Mouse (Mus musculus): ENCODE measurements around the gene Cant1. TPM values are rescaled to one million over a fixed set of nuclear protein-coding genes. Genes with fewer than 3 reads are reported as not detected.
"Not testable (repeated sequence)": the region's sequence is repeated elsewhere in the genome, so short reads cannot be mapped to it uniquely, and the experiment has no call there.

The Cant1 gene
- polyA plus RNA-seq, 1 experiment from 2014 or later, result 19.2 TPM

DNA sequence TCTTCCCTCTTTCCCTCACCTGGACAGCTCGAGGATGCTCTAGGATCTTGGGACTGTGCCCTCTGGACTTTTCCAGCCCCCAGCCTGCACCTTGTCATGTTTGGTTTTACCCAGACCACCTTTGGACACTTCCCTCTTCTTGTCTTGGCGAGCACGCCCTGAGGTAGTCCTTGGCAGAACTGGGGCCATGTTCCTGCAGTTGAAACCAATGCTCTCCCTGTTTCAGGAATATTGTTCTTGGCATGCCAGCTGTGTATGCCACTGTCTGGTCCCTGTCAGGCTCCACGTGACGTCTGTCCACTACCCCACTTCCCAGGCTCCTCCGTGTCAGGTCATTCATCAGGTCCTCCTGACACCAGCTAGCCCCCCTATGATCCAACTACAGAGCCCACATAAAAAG lies 40.2 kb downstream of the Cant1 start:
- H3K27me3 ChIP-seq (ENCODE audit: control insufficient read depth, insufficient read depth, low read length), result no peaks in the 10 kb centered on the region
- H3K9me3 ChIP-seq (ENCODE audit: control insufficient read depth, low read length), result no peaks in the 10 kb centered on the region
- no peak overlapping the region for H3K9ac ChIP-seq (ENCODE audit: low read length)
- H3K4me3 ChIP-seq (ENCODE audit: control insufficient read depth in 1 of 2, insufficient read depth in 1 of 2, low read depth in 1 of 2, low read length in 2 of 2), result no peak overlapping the region
- H3K36me3 ChIP-seq (ENCODE audit: control insufficient read depth, insufficient read depth, low read length), result no peaks in the 10 kb centered on the region
- H3K27ac ChIP-seq (replicated peaks in 1 of 2; ENCODE audit: control insufficient read depth in 1 of 2, insufficient read depth in 1 of 2, low read depth in 2 of 2, low read length in 2 of 2), result no peak overlapping the region
- ATAC-seq (ENCODE audit: insufficient number of reproducible peaks, insufficient read depth, low FRiP score, low read depth), result no peak
- 77% methylated on average over 6 of the region's 6 CpGs for WGBS
- peaks cover 3 to 9% of the 10 kb centered on the region in 2 experiments; a peak in 2 of 4 replicates for H3K4me1 ChIP-seq (ENCODE audit: control insufficient read depth in 2 of 2, insufficient read depth in 2 of 2, low read length in 2 of 2)
- no peak overlapping the region for H3K4me2 ChIP-seq (ENCODE audit: low read length)

DNA sequence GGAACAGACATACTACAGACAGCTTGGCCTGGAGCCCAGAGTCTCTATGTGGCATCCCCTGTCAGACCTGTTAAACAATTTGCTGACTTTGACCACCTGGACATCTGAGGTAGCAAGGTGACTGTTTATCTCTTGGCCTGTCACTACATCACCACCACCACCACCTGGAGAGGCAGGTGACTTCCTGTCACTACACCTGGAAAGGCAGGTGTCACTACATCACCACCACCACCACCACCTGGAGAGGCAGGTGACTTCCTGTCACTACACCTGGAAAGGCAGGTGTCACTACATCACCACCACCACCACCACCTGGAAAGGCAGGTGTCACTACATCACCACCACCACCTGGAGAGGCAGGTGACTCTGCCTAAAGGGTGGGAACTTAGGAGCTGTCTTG lies 42.6 kb downstream of the Cant1 start:
- not testable (repeated sequence) for H3K4me2 ChIP-seq (ENCODE audit: low read length); H3K9ac ChIP-seq (ENCODE audit: low read length); H3K36me3 ChIP-seq (ENCODE audit: control insufficient read depth, insufficient read depth, low read length); H3K27me3 ChIP-seq (ENCODE audit: control insufficient read depth, insufficient read depth, low read length); H3K4me1 ChIP-seq (ENCODE audit: control insufficient read depth in 2 of 2, insufficient read depth in 2 of 2, low read length in 2 of 2); ATAC-seq (ENCODE audit: insufficient number of reproducible peaks, insufficient read depth, low FRiP score, low read depth); H3K9me3 ChIP-seq (ENCODE audit: control insufficient read depth, low read length); H3K4me3 ChIP-seq (ENCODE audit: control insufficient read depth in 1 of 2, insufficient read depth in 1 of 2, low read depth in 1 of 2, low read length in 2 of 2); H3K27ac ChIP-seq (replicated peaks in 1 of 2; ENCODE audit: control insufficient read depth in 1 of 2, insufficient read depth in 1 of 2, low read depth in 2 of 2, low read length in 2 of 2)

DNA sequence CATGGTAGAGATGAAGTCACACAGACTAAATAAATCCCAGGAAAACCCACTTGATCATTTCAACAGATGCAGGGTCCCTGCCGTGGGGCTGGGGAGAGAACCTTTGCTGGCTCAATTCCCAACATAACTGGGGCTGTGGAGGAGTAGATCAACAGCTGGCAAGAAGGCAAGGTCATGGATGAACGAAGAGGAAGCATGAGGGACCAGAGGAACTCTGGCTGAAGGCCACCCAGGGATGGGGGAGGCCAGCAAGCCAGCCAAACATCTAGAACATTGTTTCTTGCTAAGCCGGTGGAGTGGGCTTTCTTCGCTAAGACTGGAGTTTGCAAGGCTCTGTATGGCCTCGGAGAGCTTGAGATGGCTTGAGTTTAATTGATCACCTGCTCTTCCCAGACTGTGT lies 43.0 kb downstream of the Cant1 start:
- no peaks in the 10 kb centered on the region for H3K36me3 ChIP-seq (ENCODE audit: control insufficient read depth, insufficient read depth, low read length)
- no peaks in the 10 kb centered on the region for H3K9me3 ChIP-seq (ENCODE audit: control insufficient read depth, low read length)
- ATAC-seq (ENCODE audit: insufficient number of reproducible peaks, insufficient read depth, low FRiP score, low read depth), result no peak
- no peak overlapping the region for H3K4me2 ChIP-seq (ENCODE audit: low read length)
- H3K4me3 ChIP-seq (ENCODE audit: control insufficient read depth in 1 of 2, insufficient read depth in 1 of 2, low read depth in 1 of 2, low read length in 2 of 2), result no peak overlapping the region
- no peaks in the 10 kb centered on the region for H3K27me3 ChIP-seq (ENCODE audit: control insufficient read depth, insufficient read depth, low read length)
- WGBS, result 63% methylated on average over 5 of the region's 5 CpGs
- peaks cover 3 to 9% of the 10 kb centered on the region in 2 experiments; a peak in 2 of 4 replicates for H3K4me1 ChIP-seq (ENCODE audit: control insufficient read depth in 2 of 2, insufficient read depth in 2 of 2, low read length in 2 of 2)
- H3K27ac ChIP-seq (replicated peaks in 1 of 2; ENCODE audit: control insufficient read depth in 1 of 2, insufficient read depth in 1 of 2, low read depth in 2 of 2, low read length in 2 of 2), result no peak overlapping the region
- H3K9ac ChIP-seq (ENCODE audit: low read length), result no peak overlapping the region

DNA sequence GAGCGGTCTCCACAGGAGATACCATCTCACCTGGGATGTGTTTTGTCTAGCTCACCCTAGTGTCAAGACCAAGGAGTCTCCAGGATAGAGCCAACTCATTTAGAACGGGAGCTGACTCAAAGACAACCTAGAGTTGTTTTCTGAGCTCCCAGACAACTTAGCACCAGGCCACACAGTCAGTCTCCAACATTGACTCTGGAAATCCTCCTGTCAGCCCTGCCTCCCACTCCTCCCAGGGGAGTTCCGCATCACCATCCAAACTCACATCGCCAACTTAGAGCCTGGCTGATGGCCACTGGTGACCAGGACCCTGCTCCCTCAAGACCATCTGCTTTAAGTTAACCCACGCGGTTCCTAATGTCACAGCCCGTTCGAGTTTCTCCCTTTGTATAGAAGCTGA lies 43.4 kb downstream of the Cant1 start:
- Histone ChIP-seq H3K4me1 (ENCODE audit: control insufficient read depth in 2 of 2, insufficient read depth in 2 of 2, low read length in 2 of 2) (peaks cover 3 to 9% of the 10 kb centered on the region in 2 experiments; a peak in 2 of 4 replicates), H3K27ac (replicated peaks in 1 of 2; ENCODE audit: control insufficient read depth in 1 of 2, insufficient read depth in 1 of 2, low read depth in 2 of 2, low read length in 2 of 2) (no peak overlapping the region), H3K4me2 (ENCODE audit: low read length) (no peak overlapping the region), H3K9ac (ENCODE audit: low read length) (no peak overlapping the region), H3K36me3 (ENCODE audit: control insufficient read depth, insufficient read depth, low read length) (no peaks in the 10 kb centered on the region), H3K4me3 (ENCODE audit: control insufficient read depth in 1 of 2, insufficient read depth in 1 of 2, low read depth in 1 of 2, low read length in 2 of 2) (no peak overlapping the region), H3K9me3 (ENCODE audit: control insufficient read depth, low read length) (no peaks in the 10 kb centered on the region), H3K27me3 (ENCODE audit: control insufficient read depth, insufficient read depth, low read length) (no peaks in the 10 kb centered on the region)
- WGBS, result 82% methylated on average over 8 of the region's 8 CpGs
- ATAC-seq (ENCODE audit: insufficient number of reproducible peaks, insufficient read depth, low FRiP score, low read depth), result no peak

DNA sequence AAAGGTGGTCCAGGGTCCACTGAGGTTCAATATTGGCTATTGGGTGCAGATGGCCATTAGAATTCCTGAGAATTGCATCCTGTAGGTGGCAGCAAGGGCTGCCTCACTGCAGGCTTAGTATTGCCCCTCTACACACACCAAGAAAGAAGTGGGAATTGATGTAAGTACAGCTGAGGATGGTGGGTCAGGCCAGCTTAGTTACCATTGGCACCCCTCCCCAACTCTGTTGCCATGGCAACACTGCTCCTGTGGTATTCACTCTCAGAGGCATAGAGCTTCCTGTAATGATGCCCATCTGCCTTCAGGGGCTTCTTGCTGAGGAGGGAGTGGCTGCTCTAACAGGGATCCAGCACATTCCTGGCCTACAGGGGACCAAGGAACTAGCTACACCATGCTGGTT lies 43.9 kb downstream of the Cant1 start:
- Histone ChIP-seq H3K9ac (ENCODE audit: low read length) (no peak overlapping the region), H3K4me1 (ENCODE audit: control insufficient read depth in 2 of 2, insufficient read depth in 2 of 2, low read length in 2 of 2) (peaks cover 3 to 9% of the 10 kb centered on the region in 2 experiments; a peak in 2 of 4 replicates), H3K9me3 (ENCODE audit: control insufficient read depth, low read length) (no peaks in the 10 kb centered on the region), H3K4me3 (ENCODE audit: control insufficient read depth in 1 of 2, insufficient read depth in 1 of 2, low read depth in 1 of 2, low read length in 2 of 2) (no peak overlapping the region), H3K27me3 (ENCODE audit: control insufficient read depth, insufficient read depth, low read length) (no peaks in the 10 kb centered on the region), H3K4me2 (ENCODE audit: low read length) (no peak overlapping the region), H3K27ac (replicated peaks in 1 of 2; ENCODE audit: control insufficient read depth in 1 of 2, insufficient read depth in 1 of 2, low read depth in 2 of 2, low read length in 2 of 2) (no peak overlapping the region), H3K36me3 (ENCODE audit: control insufficient read depth, insufficient read depth, low read length) (no peaks in the 10 kb centered on the region)
- ATAC-seq (ENCODE audit: insufficient number of reproducible peaks, insufficient read depth, low FRiP score, low read depth), result no peak

DNA sequence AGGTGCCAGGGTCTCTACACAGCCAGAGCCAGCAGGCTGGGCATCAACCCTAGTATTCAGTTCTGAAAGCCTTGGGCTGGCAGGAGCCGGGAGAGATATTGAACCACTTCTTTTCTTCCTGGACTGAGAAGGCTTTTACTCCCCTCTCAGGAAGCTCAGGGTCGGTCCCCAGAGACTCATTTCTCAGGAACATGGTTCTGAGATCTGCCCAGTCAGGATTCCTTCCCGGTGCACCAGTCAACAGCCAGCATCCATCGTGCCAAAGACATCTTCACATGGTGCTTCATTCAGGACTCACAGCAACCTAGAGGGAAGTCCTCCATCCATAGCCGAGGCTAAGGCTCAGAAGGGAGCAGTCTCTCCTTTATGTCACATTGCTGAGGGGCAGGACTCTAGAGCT lies 44.4 kb downstream of the Cant1 start:
- peaks cover 3 to 9% of the 10 kb centered on the region in 2 experiments; a peak in 2 of 4 replicates for H3K4me1 ChIP-seq (ENCODE audit: control insufficient read depth in 2 of 2, insufficient read depth in 2 of 2, low read length in 2 of 2)
- no peaks in the 10 kb centered on the region for H3K36me3 ChIP-seq (ENCODE audit: control insufficient read depth, insufficient read depth, low read length)
- no peaks in the 10 kb centered on the region for H3K9me3 ChIP-seq (ENCODE audit: control insufficient read depth, low read length)
- H3K27me3 ChIP-seq (ENCODE audit: control insufficient read depth, insufficient read depth, low read length), result no peaks in the 10 kb centered on the region
- ATAC-seq (ENCODE audit: insufficient number of reproducible peaks, insufficient read depth, low FRiP score, low read depth), result no peak
- H3K4me2 ChIP-seq (ENCODE audit: low read length), result no peak overlapping the region
- WGBS, result 60% methylated on average over 5 of the region's 5 CpGs
- H3K9ac ChIP-seq (ENCODE audit: low read length), result no peak overlapping the region
- no peak overlapping the region for H3K27ac ChIP-seq (replicated peaks in 1 of 2; ENCODE audit: control insufficient read depth in 1 of 2, insufficient read depth in 1 of 2, low read depth in 2 of 2, low read length in 2 of 2)
- no peak overlapping the region for H3K4me3 ChIP-seq (ENCODE audit: control insufficient read depth in 1 of 2, insufficient read depth in 1 of 2, low read depth in 1 of 2, low read length in 2 of 2)

DNA sequence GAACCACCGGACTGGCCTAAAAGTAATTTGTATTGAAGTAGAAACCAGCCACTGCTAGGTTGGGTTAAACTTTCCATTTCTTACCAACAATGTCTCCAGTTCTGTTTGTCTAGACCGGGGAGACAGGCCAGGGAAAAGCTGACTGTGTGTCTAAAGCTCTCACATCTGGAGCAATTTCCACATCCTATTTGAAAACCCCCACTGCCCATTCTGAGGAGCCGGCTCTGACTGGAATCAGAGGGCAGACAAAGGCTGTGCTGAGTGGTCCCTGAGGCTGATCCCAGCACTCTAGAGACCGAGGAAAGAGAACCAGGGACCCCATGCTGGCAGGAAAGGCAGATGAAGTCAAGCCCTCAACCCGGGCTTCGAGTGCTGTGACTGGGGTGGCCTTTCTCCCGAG lies 46.2 kb downstream of the Cant1 start:
- no peaks in the 10 kb centered on the region for H3K27me3 ChIP-seq (ENCODE audit: control insufficient read depth, insufficient read depth, low read length)
- no peaks in the 10 kb centered on the region for H3K9me3 ChIP-seq (ENCODE audit: control insufficient read depth, low read length)
- peaks cover 3 to 4% of the 10 kb centered on the region in 2 experiments; a peak in 2 of 4 replicates for H3K4me1 ChIP-seq (ENCODE audit: control insufficient read depth in 2 of 2, insufficient read depth in 2 of 2, low read length in 2 of 2)
- no peak overlapping the region for H3K27ac ChIP-seq (replicated peaks in 1 of 2; ENCODE audit: control insufficient read depth in 1 of 2, insufficient read depth in 1 of 2, low read depth in 2 of 2, low read length in 2 of 2)
- no peak overlapping the region for H3K4me3 ChIP-seq (ENCODE audit: control insufficient read depth in 1 of 2, insufficient read depth in 1 of 2, low read depth in 1 of 2, low read length in 2 of 2)
- H3K36me3 ChIP-seq (ENCODE audit: control insufficient read depth, insufficient read depth, low read length), result no peaks in the 10 kb centered on the region
- 59% methylated on average over 7 of the region's 7 CpGs for WGBS
- H3K4me2 ChIP-seq (ENCODE audit: low read length), result no peak overlapping the region
- ATAC-seq (ENCODE audit: insufficient number of reproducible peaks, insufficient read depth, low FRiP score, low read depth), result no peak
- no peak overlapping the region for H3K9ac ChIP-seq (ENCODE audit: low read length)

DNA sequence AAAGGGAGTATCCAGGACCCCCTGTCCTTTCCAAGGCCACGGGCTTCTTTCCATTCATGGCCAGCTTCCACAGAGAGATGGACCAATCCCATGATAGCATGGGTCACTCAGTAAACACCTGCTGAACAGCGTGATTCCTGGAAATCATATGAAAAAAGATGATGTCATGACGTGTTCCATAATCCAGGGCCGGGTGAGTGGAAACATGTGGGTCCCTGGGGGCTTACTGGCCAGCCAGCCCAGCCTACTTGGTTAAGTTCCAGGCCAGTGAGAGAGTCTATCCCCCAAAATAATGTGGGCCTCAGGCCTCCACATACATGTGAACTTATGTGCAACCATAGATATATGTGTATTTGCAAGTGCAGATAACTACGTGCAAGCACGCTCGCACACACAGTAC lies 47.0 kb downstream of the Cant1 start:
- 79% methylated on average over 7 of the region's 7 CpGs for WGBS
- Histone ChIP-seq H3K27ac (replicated peaks in 1 of 2; ENCODE audit: control insufficient read depth in 1 of 2, insufficient read depth in 1 of 2, low read depth in 2 of 2, low read length in 2 of 2) (no peak overlapping the region), H3K4me3 (ENCODE audit: control insufficient read depth in 1 of 2, insufficient read depth in 1 of 2, low read depth in 1 of 2, low read length in 2 of 2) (no peak overlapping the region), H3K4me2 (ENCODE audit: low read length) (no peak overlapping the region), H3K9ac (ENCODE audit: low read length) (no peak overlapping the region), H3K36me3 (ENCODE audit: control insufficient read depth, insufficient read depth, low read length) (no peaks in the 10 kb centered on the region), H3K27me3 (ENCODE audit: control insufficient read depth, insufficient read depth, low read length) (no peaks in the 10 kb centered on the region), H3K9me3 (ENCODE audit: control insufficient read depth, low read length) (no peaks in the 10 kb centered on the region), H3K4me1 (ENCODE audit: control insufficient read depth in 2 of 2, insufficient read depth in 2 of 2, low read length in 2 of 2) (peaks cover 3 to 4% of the 10 kb centered on the region in 2 experiments; a peak in 2 of 4 replicates)
- ATAC-seq (ENCODE audit: insufficient number of reproducible peaks, insufficient read depth, low FRiP score, low read depth), result no peak
